ENCODE assay signal across 23 mouse cellular contexts in the genomic region with DNA sequence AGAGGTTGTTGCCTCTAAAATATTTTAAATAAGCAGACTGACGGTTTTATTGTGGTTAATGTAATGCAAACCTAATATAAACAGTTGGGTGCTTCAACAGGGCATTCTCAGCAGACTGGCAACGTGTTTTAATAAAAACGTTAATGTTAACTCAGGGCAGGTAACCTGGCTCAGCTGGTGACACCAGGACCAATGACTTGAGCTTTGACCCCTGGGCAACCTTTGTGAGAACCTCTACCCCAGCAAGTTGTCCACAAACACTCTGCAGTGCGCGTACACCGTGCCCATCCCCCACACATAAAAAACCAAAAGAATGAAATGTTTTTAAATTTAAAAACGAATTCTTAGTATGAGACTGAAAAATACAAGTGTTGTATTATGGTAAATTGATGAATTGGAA.
"Had no signal": no experiment of that assay in that cellular context is flagged by ENCODE, and none has a peak within 500 bp of the region (broad histone marks: within the 10 kb centered on the region; RNA-seq: fewer than 3 reads in every experiment).

No protein-coding gene starts in this region.

- H3K4me2 ChIP-seq: intestine, embryonic 15.5 days; limb, embryonic 13.5 days; lung, embryonic 15.5 days; midbrain, embryonic 15.5 days; neural tube, embryonic 12.5 days; neural tube, embryonic 15.5 days had no signal

- H3K4me1 ChIP-seq: lung, embryonic 15.5 days; megakaryocyte, embryonic 14.5 days had no signal

- H3K9me3 ChIP-seq: intestine, embryonic 15.5 days; limb, embryonic 10.5 days; limb, embryonic 13.5 days; lung, embryonic 15.5 days; megakaryocyte, embryonic 14.5 days; midbrain, embryonic 10.5 days; midbrain, embryonic 15.5 days; neural tube, embryonic 12.5 days; neural tube, embryonic 15.5 days had no signal

- H3K36me3 ChIP-seq: intestine, embryonic 15.5 days; midbrain, embryonic 15.5 days; neural tube, embryonic 12.5 days; neural tube, embryonic 15.5 days had no signal

- H3K27me3 ChIP-seq: intestine, embryonic 15.5 days; limb, embryonic 13.5 days; lung, embryonic 15.5 days; megakaryocyte, embryonic 14.5 days; midbrain, embryonic 15.5 days; neural tube, embryonic 12.5 days; neural tube, embryonic 15.5 days had no signal

- H3K9ac ChIP-seq: intestine, embryonic 15.5 days; limb, embryonic 13.5 days; liver, embryonic 14.5 days; lung, embryonic 15.5 days; midbrain, embryonic 15.5 days; neural tube, embryonic 12.5 days; neural tube, embryonic 15.5 days had no signal

- H3K27ac ChIP-seq: intestine, embryonic 15.5 days; kidney, postnatal 0 days; layer of hippocampus, adult 2 months; limb, embryonic 13.5 days; liver, embryonic 14.5 days; lung, embryonic 15.5 days; midbrain, embryonic 10.5 days; midbrain, embryonic 15.5 days; neural tube, embryonic 12.5 days; neural tube, embryonic 15.5 days; stomach, postnatal 0 days had no signal

- DNase-seq: layer of hippocampus, adult 9-11 months; lung, adult 18-20 months; lung, postnatal 10 days; lung, postnatal 36 days; right cerebral cortex, adult 18-20 months; right cerebral cortex, postnatal 14 days; right cerebral cortex, postnatal 4 days; thymus, adult 18-20 months; thymus, postnatal 36 days had no signal

- H3K4me3 ChIP-seq: intestine, embryonic 15.5 days; layer of hippocampus, adult 2 months; limb, embryonic 10.5 days; limb, embryonic 13.5 days; lung, embryonic 15.5 days; megakaryocyte, embryonic 14.5 days; midbrain, embryonic 10.5 days; midbrain, embryonic 15.5 days; neural tube, embryonic 12.5 days; neural tube, embryonic 15.5 days had no signal

- ATAC-seq: hindbrain, embryonic 16.5 days; intestine, embryonic 15.5 days; midbrain, embryonic 15.5 days had no signal
